Mouse (Mus musculus) embryonic facial prominence, embryonic 14.5 days (tissue): ENCODE data around the gene Olfr849. TPM values are rescaled to one million over a fixed set of nuclear protein-coding genes. Genes with fewer than 3 reads are reported as not detected.

ENCODE experiments used
- ATAC-seq: fragments of 200-750 bp; cut with Nextera tagmentation; 2 replicates; pipeline ENCODE4 v1.8.0; 2017; ENCODE audit warnings: low read depth, moderate number of reproducible peaks, moderate TSS enrichment
- DNase-seq: peaks from one replicate; pipeline ENCODE4 v3.0.0-alpha.2; 2015; ENCODE audit warnings: low spot score
- H3K27ac ChIP-seq: fragments of 300-500 bp; sonication (generic); replicated peaks from 2 replicates; pipeline ENCODE4 v1.5.1; 2014; ENCODE audit warnings: low read depth, mild to moderate bottlenecking, low read length, moderate library complexity
- H3K27me3 ChIP-seq: fragments of 300-500 bp; sonication (generic); replicated peaks from 2 replicates; pipeline ENCODE4 v1.6.1; 2014; ENCODE audit warnings: low read length; ENCODE audit not compliant: control insufficient read depth, insufficient read depth
- H3K36me3 ChIP-seq: fragments of 300-500 bp; sonication (generic); 2 replicates; pipeline ENCODE4 v1.6.1; 2014; ENCODE audit warnings: low read length, mixed read lengths; ENCODE audit not compliant: control insufficient read depth, insufficient read depth
- H3K4me1 ChIP-seq: fragments of 300-500 bp; sonication (generic); 2 replicates; pipeline ENCODE4 v1.6.1; 2014; ENCODE audit warnings: antibody characterized with exemption, low read length; ENCODE audit not compliant: control insufficient read depth, insufficient read depth
- H3K4me2 ChIP-seq: fragments of 300-500 bp; sonication (generic); 2 replicates; pipeline ENCODE4 v1.6.1; 2014; ENCODE audit warnings: low read depth, mild to moderate bottlenecking, low read length, moderate library complexity, mixed read lengths
- H3K4me3 ChIP-seq: fragments of 300-500 bp; sonication (generic); 2 replicates; pipeline ENCODE4 v1.5.1; 2014; ENCODE audit warnings: low read depth, mild to moderate bottlenecking, low read length
- H3K9ac ChIP-seq: fragments of 300-500 bp; sonication (generic); 2 replicates; pipeline ENCODE4 v1.6.1; 2014; ENCODE audit warnings: low read depth, mild to moderate bottlenecking, low read length, moderate library complexity, mixed read lengths
- H3K9me3 ChIP-seq: fragments of 300-500 bp; sonication (generic); 2 replicates; pipeline ENCODE4 v1.6.1; 2016; ENCODE audit warnings: low read length; ENCODE audit not compliant: control insufficient read depth
- WGBS: fragments of 180-500 bp; shearing (Covaris S2); extraction: QIAGEN DNeasy Blood & Tissue Kit; methylation state at CpG from one replicate; pipeline ENCODE4 v1.1.7; 2014; 5-methylcytosine and 5-hydroxymethylcytosine counted together
- polyA plus RNA-seq: library from polyadenylated mRNA; unstranded; fragments of >200 nt; fragmentation: Nextera tagmentation; extraction: Ambion mirVana; gene quantifications from 2 replicates; pipeline ENCODE4 v1.2.1, GENCODE M21; 2014

The Olfr849 gene
- polyA plus RNA-seq: 0.05 TPM in 1 of 2 replicates, not detected in the other

DNA sequence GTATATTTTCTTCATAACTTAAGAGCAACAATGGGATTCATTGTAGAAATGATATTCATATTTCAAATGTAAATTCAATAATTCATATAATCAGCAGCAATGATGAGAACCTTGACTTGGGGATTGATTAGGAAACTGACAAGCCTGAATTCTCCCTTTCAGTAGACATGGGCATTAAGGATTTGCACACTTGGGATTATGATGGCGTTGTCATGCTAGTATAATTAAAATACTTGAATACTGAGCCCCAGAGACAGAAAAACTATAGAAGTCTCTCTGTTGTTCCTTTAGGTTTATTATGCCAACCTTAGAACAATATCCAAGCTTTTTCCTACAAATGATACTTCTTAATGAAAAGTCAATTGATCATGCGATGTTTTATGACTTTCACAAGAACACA is at the start of gene Olfr849:
Olfr849 (plus strand) TSS at position 301 of the 400 bp plus-strand sequence.
- no peaks in the 10 kb centered on the region for H3K36me3 ChIP-seq
- H3K9ac ChIP-seq: no peak within 1 kb of the TSS
- DNase-seq (no peak), ATAC-seq (no peak)
- peaks cover 19% of the 10 kb centered on the region for H3K9me3 ChIP-seq
- no peak within 1 kb of the TSS for H3K4me2 ChIP-seq
- no peaks in the 10 kb centered on the region for H3K27me3 ChIP-seq
- no peak within 1 kb of the TSS for H3K27ac ChIP-seq
- WGBS: 90% methylated on average over 2 of the region's 2 CpGs
- H3K4me1 ChIP-seq: no peaks in the 10 kb centered on the region
- no peak within 1 kb of the TSS for H3K4me3 ChIP-seq

DNA sequence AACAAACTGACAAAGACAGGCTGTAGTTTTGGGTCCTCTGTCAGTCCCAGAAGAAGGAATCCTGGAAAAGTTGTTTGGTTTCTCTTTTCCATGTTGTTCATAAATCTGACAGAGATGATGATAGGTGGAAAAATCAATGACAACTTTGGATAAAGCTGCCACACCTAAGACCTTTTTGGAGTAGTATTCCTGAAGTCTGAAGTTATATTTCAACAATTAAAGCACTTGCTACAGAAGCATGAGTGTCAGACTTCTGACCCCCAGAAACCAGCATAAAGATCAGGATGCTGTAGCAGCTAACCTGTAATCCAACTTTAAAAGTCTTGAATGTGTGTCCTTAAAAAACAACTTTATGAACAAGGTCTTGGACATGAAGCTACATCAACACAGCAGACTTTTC is 38.1 kb downstream of the Olfr849 start, which contains the start of gene Olfr850:
Olfr850 (minus strand) TSS at position 101 of the 400 bp plus-strand sequence.
- H3K27me3 ChIP-seq: no peaks in the 10 kb centered on the region
- H3K9ac ChIP-seq: no peak within 1 kb of the TSS
- H3K4me3 ChIP-seq: no peak within 1 kb of the TSS
- no peak within 1 kb of the TSS for H3K4me2 ChIP-seq
- H3K36me3 ChIP-seq: no peaks in the 10 kb centered on the region
- no peak for ATAC-seq
- H3K27ac ChIP-seq: no peak within 1 kb of the TSS
- no peaks in the 10 kb centered on the region for H3K4me1 ChIP-seq
- H3K9me3 ChIP-seq: 0 out of 2 replicates have a peak, but pooled peaks cover 6% of the 10 kb centered on the region
- no peak for DNase-seq

DNA sequence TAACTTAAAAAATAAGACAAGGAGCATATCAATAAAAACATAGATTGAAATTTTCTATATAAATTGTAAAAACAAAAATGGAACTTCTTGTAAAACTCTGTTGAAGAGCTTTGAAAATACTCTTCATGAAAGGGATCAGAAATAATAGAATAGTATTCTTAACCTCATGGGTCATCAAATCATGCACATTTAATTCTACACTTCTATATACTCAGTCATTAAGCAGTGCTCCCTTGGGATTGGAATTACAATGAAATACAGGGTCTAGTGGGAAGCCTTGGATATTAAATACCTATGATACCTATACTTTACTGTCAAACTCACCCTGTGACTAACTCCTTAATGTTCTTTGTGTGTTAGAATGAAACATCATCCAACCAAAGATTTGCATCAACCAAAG is 52.9 kb downstream of the Olfr849 start, which contains the start of gene Olfr851:
Olfr851 (plus strand) TSS at position 301 of the 400 bp plus-strand sequence.
- H3K27ac ChIP-seq: no peak within 1 kb of the TSS
- ATAC-seq: no peak

More for the DNA sequence above, 52.9 kb downstream of the Olfr849 start, which contains the start of gene Olfr851:
- DNase-seq: no peak
- Histone ChIP-seq H3K9me3 (peaks cover 4% of the 10 kb centered on the region; the same call in 1 of the 2 replicates), H3K27me3 (no peaks in the 10 kb centered on the region), H3K4me2 (no peak within 1 kb of the TSS), H3K4me3 (no peak within 1 kb of the TSS), H3K4me1 (no peaks in the 10 kb centered on the region), H3K36me3 (no peaks in the 10 kb centered on the region), H3K9ac (no peak within 1 kb of the TSS)

Other genes starting within 250 kb of the Olfr849 start
- 0.04 TPM in 1 of 2 replicates, not detected in the other for gene Olfr843, start 188.3 kb upstream of the Olfr849 start, polyA plus RNA-seq
- gene Olfr844, start 123.9 kb upstream of the Olfr849 start, polyA plus RNA-seq: not detected in 2 replicates
- gene Olfr845, start 103.8 kb upstream of the Olfr849 start, polyA plus RNA-seq: not detected in 2 replicates
- not detected in 2 replicates for gene Olfr846, start 76.3 kb upstream of the Olfr849 start, polyA plus RNA-seq
- not detected in 2 replicates for gene Olfr847, start 61.6 kb upstream of the Olfr849 start, polyA plus RNA-seq
- not detected in 2 replicates for gene Olfr850, start 38.0 kb downstream of the Olfr849 start, polyA plus RNA-seq
- not detected in 2 replicates for gene Olfr851, start 53.0 kb downstream of the Olfr849 start, polyA plus RNA-seq
- gene Olfr853, start 100.8 kb downstream of the Olfr849 start, polyA plus RNA-seq: not detected in 2 replicates
- gene Olfr854, start 127.1 kb downstream of the Olfr849 start, polyA plus RNA-seq: not detected in 2 replicates
- gene Olfr855, start 142.4 kb downstream of the Olfr849 start, polyA plus RNA-seq: not detected in 2 replicates
- 19.2 and 22.1 TPM in 2 replicates for gene Zfp317, start 181.8 kb downstream of the Olfr849 start, polyA plus RNA-seq